Mouse (Mus musculus) CH12F3 (cell line): ENCODE data around the gene Six6.

Source experiments
- in situ Hi-C: fragments of 300-500 bp; cut with MboI; formaldehyde crosslinking; loops from 2 replicates; pipeline ENCODE4 v1.14.3; 2020; ENCODE audit warnings: low sequenced_read_pairs

Gene Six6

GRCm38 (mm10) chr12:72939616-72940015 lies at the start of gene Six6:
Six6 (plus strand) TSS chr12:72939892.
- in situ Hi-C loops = no loop called here

GRCm38 (mm10) chr12:72917159-72917993 lies 22.3 kb upstream of the Six6 start:
- in situ Hi-C loops = no loop called here

GRCm38 (mm10) chr12:72936751-72937150 lies 2.9 kb upstream of the Six6 start:
- in situ Hi-C loops = no loop called here

GRCm38 (mm10) chr12:72937537-72938120 lies 2.1 kb upstream of the Six6 start:
- in situ Hi-C loops = no loop called here

GRCm38 (mm10) chr12:72938176-72938575 lies 1.5 kb upstream of the Six6 start:
- in situ Hi-C loops = no loop called here

- in situ Hi-C loops = no loop called here
These were observed 847 bp upstream of the Six6 start for GRCm38 (mm10) chr12:72938600-72939490.

GRCm38 (mm10) chr12:72940071-72940821 lies 554 bp downstream of the Six6 start, which contains the start of gene 4930447C04Rik:
4930447C04Rik (minus strand) TSS chr12:72940774.
- in situ Hi-C loops = no loop called here

- in situ Hi-C loops = no loop called here
These were observed 1.2 kb downstream of the Six6 start for GRCm38 (mm10) chr12:72940822-72941397.

GRCm38 (mm10) chr12:72941398-72942051 lies 1.8 kb downstream of the Six6 start:
- in situ Hi-C loops = no loop called here

GRCm38 (mm10) chr12:72942171-72942570 lies 2.5 kb downstream of the Six6 start:
- in situ Hi-C loops = no loop called here

GRCm38 (mm10) chr12:72943574-72944110 lies 4.0 kb downstream of the Six6 start:
- in situ Hi-C loops = no loop called here

GRCm38 (mm10) chr12:72944411-72945225 lies 4.9 kb downstream of the Six6 start:
- in situ Hi-C loops = no loop called here

GRCm38 (mm10) chr12:72945301-72946063 lies 5.8 kb downstream of the Six6 start:
- in situ Hi-C loops = no loop called here

- in situ Hi-C loops = no loop called here
These were observed 6.3 kb downstream of the Six6 start for GRCm38 (mm10) chr12:72946064-72946395.

- in situ Hi-C loops = no loop called here
These were observed 7.1 kb downstream of the Six6 start for GRCm38 (mm10) chr12:72946805-72947204.

GRCm38 (mm10) chr12:72947335-72947734 lies 7.6 kb downstream of the Six6 start:
- in situ Hi-C loops = no loop called here

- in situ Hi-C loops = no loop called here
These were observed 13.4 kb downstream of the Six6 start for GRCm38 (mm10) chr12:72953089-72953488.

GRCm38 (mm10) chr12:72953858-72954257 lies 14.2 kb downstream of the Six6 start:
- in situ Hi-C loops = no loop called here
